Mouse (Mus musculus) mature B cell (primary cell): ENCODE results near the gene Spta1.

Experiments used
- in situ Hi-C: fragments of 300-500 bp; cut with MboI; formaldehyde crosslinking; loops from 2 replicates; pipeline ENCODE4 v1.14.3; 2019

The Spta1 gene

DNA sequence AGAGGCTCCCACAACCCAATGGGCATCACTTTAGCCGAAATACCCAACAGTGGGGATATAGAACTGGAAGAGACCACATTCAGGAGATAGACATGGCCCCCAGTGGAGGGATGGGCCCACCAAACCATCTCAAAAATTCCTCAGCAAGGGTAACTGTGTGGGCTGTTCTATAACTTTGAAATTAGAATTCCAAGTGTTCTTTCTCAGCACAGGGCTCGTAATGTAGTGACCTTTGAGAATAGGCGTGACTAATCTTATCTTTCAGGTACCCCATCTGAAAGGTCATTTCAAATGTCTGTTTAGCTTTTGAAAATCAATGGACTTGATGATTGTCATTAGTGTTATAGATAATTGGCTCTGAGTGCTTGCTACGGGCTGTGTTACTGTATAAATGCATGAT is 95.2 kb downstream of the Spta1 start:
- in situ Hi-C loops = no loop called here

DNA sequence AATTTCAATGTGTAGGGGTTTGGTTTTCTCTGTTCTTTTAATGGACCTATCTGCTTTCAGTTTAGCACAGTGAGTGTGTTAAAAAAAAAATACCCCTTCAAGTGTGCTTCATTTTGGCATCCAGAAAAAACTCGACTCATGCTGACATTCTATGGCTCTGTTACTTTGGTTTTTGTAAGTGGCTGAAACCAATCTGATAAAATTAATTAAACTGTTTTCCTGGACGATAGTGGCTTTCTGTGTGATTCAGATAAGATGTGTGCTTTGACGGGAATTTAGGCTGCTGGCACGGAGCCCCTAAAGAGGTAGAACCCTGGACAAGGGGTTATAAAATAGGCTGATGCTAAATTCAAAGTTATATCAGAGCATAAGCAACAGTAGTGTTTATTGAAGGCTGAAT is 96.6 kb downstream of the Spta1 start:
- in situ Hi-C loops = no loop called here

DNA sequence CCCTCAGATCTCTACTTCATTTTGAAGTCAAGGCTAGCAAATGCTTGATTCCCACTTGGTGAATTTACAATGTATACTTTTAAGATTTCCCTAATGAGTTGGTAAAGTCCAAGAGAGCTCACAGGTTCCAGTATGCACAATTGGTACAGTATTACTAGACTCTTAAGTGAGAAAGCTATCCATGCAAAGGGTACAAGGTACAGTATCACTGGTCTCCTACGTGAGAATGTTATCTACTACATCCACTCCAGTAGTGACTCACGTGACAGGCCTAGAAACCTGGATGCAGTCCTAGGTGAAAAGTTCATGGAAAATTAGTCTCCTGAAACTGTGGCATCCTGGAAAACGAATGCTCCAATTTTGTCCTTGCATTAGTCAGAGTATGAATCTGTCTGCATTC is 98.1 kb downstream of the Spta1 start:
- in situ Hi-C loops = no loop called here
